Mouse (Mus musculus) embryonic facial prominence, embryonic 11.5 days (tissue): Measurements from ENCODE around the gene Sorl1. TPM values are rescaled to one million over a fixed set of nuclear protein-coding genes. Genes with fewer than 3 reads are reported as not detected.

ENCODE experiments used
- ATAC-seq: fragments of 200-750 bp; cut with Nextera tagmentation; replicated peaks from 2 replicates; pipeline ENCODE4 v1.8.0; 2017; ENCODE audit warnings: low read depth; ENCODE audit not compliant: insufficient number of reproducible peaks, low FRiP score, low TSS enrichment
- DNase-seq: peaks from one replicate; pipeline ENCODE4 v3.0.0-alpha.2; 2015; ENCODE audit warnings: low spot score
- H3K27ac ChIP-seq: fragments of 300-500 bp; sonication (generic); replicated peaks from 2 replicates; pipeline ENCODE4 v1.5.1; 2014; ENCODE audit warnings: mild to moderate bottlenecking, low read depth, low read length, control low read depth
- H3K27me3 ChIP-seq: fragments of 300-500 bp; sonication (generic); 2 replicates; pipeline ENCODE4 v1.6.1; 2014; ENCODE audit warnings: mild to moderate bottlenecking, low read length, moderate library complexity, mixed read lengths; ENCODE audit not compliant: control insufficient read depth, insufficient read depth
- H3K36me3 ChIP-seq: fragments of 300-500 bp; sonication (generic); replicated peaks from 2 replicates; pipeline ENCODE4 v1.6.1; 2014; ENCODE audit warnings: low read depth, mild to moderate bottlenecking, low read length, moderate library complexity, mixed read lengths; ENCODE audit not compliant: control insufficient read depth, insufficient read depth
- H3K4me1 ChIP-seq: fragments of 300-500 bp; sonication (generic); 2 replicates; pipeline ENCODE4 v1.6.1; 2014; ENCODE audit warnings: low read length, mixed read lengths; ENCODE audit not compliant: control insufficient read depth, insufficient read depth
- H3K4me2 ChIP-seq: fragments of 300-500 bp; sonication (generic); 2 replicates; pipeline ENCODE4 v1.6.1; 2014; ENCODE audit warnings: low read depth, mild to moderate bottlenecking, control low read depth, low read length, moderate library complexity
- H3K4me3 ChIP-seq: fragments of 300-500 bp; sonication (generic); 2 replicates; pipeline ENCODE4 v1.5.1; 2014; ENCODE audit warnings: low read depth, low read length, control low read depth
- H3K9ac ChIP-seq: fragments of 300-500 bp; sonication (generic); replicated peaks from 2 replicates; pipeline ENCODE4 v1.6.1; 2014; ENCODE audit warnings: mild to moderate bottlenecking, control low read depth, low read length
- H3K9me3 ChIP-seq: fragments of 300-500 bp; sonication (generic); replicated peaks from 2 replicates; pipeline ENCODE4 v1.6.1; 2016; ENCODE audit warnings: mild to moderate bottlenecking, low read length, inconsistent platforms, mixed read lengths; ENCODE audit not compliant: control insufficient read depth
- WGBS: fragments of 180-500 bp; shearing (Covaris S2); extraction: QIAGEN DNeasy Blood & Tissue Kit; methylation state at CpG from one replicate; pipeline ENCODE4 v1.1.7; 2014; 5-methylcytosine and 5-hydroxymethylcytosine counted together
- polyA plus RNA-seq: library from polyadenylated mRNA; unstranded; fragments of >200 nt; fragmentation: Nextera tagmentation; extraction: Ambion mirVana; gene quantifications from 2 replicates; pipeline ENCODE4 v1.2.1, GENCODE M21; 2014

Gene Sorl1
- polyA plus RNA-seq, 1 experiment from 2014 or later: 5.8 TPM

DNA sequence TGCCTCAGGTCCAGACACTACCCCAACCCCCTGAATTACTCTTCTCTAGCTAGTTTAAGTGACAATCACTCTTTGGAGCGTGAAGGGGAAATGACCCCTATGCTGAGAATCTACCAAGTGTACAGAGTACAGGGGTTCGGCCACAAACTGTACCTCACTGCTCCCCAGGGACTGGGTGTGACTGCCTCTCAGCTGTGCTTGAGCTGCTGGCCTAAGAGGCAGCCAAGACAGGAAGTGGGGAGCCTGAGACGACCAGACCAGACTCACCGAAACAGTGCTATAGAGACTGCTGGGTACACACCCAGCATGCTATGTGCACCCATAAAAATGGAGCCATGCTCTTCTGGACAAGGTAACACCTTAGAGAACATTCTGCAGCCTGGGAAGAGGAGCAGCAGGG, 95.3 kb downstream of the Sorl1 start:
- no peak for ATAC-seq
- no peak overlapping the region for H3K9ac ChIP-seq
- H3K4me2 ChIP-seq: no peak overlapping the region
- 74% methylated on average over 4 of the region's 4 CpGs for WGBS
- no peaks in the 10 kb centered on the region for H3K36me3 ChIP-seq
- H3K4me1 ChIP-seq: no peaks in the 10 kb centered on the region; the same call in 1 of the 2 replicates
- no peak for DNase-seq
- H3K9me3 ChIP-seq: no peaks in the 10 kb centered on the region
- no peak overlapping the region for H3K4me3 ChIP-seq
- no peak overlapping the region for H3K27ac ChIP-seq
- H3K27me3 ChIP-seq: no peaks in the 10 kb centered on the region

DNA sequence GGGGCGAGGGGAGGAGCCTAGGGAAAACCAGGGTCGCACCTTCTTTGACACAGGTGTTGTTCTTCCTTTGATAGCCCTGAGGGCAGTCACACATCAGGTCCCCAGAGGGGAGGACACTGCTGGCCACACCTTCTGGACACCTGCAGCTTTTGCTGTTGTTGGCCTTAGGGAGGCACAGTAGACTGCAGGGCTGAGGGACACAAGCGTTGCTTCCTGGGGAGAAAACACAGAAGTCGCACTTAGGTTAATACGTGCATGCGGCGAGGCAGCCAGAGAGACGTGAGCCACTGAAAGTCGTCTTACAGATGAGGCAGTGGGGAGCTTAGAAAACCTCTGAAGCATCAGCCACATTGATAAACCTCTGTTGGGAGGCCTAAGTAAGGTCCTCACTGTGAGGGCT, 99.8 kb downstream of the Sorl1 start:
- no peaks in the 10 kb centered on the region for H3K36me3 ChIP-seq
- H3K27me3 ChIP-seq: no peaks in the 10 kb centered on the region
- WGBS: 72% methylated on average over 9 of the region's 9 CpGs
- no peaks in the 10 kb centered on the region for H3K9me3 ChIP-seq
- H3K27ac ChIP-seq: no peak overlapping the region
- no peak overlapping the region for H3K4me2 ChIP-seq
- H3K4me1 ChIP-seq: no peaks in the 10 kb centered on the region
- no peak for DNase-seq
- no peak overlapping the region for H3K9ac ChIP-seq
- no peak overlapping the region for H3K4me3 ChIP-seq
- ATAC-seq: no peak

DNA sequence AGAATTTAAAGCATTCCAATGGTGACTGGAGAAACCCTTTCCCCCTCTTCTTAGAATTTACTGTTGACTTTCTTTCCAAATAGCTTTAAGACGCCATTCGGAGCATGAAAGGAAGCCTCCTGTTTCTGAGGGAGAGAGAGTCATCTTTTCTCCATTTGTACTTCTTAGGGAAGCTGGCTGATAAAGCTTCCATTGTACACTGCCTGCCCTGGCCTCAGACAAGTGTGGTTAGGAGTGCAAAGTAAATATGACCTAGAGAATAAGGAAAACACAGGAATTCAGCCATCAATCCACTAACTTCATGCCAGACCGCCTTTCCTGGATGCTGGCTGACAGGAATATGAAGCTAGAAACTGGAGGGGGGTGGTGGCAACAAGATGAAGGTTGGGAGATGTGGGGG, 100.7 kb downstream of the Sorl1 start:
- Histone ChIP-seq H3K4me2 (no peak overlapping the region), H3K36me3 (no peaks in the 10 kb centered on the region), H3K27ac (no peak overlapping the region), H3K9me3 (no peaks in the 10 kb centered on the region), H3K4me3 (no peak overlapping the region), H3K27me3 (no peaks in the 10 kb centered on the region), H3K4me1 (no peaks in the 10 kb centered on the region), H3K9ac (no peak overlapping the region)
- DNase-seq: no peak
- no peak for ATAC-seq
- 23% methylated on average over 3 of the region's 3 CpGs for WGBS

DNA sequence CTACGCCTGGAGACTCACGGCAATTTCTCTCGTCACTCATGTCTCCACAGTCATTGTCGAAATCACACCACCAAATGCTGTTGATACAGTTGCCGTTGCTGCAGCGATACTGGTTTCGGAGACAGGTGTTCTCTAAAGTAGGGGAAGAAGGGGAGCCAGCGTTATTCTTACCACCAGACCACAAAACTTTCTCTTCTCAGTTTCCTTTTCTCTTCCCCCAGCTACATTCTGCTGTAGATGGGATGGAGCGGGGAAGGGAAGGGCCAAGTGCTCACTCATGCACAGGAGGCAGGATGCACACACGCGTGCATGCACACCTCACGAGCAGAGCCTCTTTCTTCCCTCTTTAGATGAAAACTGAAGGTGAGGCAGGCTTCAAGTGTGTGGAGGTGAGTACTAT, 101.8 kb downstream of the Sorl1 start:
- no peaks in the 10 kb centered on the region for H3K27me3 ChIP-seq
- no peaks in the 10 kb centered on the region for H3K4me1 ChIP-seq

DNA sequence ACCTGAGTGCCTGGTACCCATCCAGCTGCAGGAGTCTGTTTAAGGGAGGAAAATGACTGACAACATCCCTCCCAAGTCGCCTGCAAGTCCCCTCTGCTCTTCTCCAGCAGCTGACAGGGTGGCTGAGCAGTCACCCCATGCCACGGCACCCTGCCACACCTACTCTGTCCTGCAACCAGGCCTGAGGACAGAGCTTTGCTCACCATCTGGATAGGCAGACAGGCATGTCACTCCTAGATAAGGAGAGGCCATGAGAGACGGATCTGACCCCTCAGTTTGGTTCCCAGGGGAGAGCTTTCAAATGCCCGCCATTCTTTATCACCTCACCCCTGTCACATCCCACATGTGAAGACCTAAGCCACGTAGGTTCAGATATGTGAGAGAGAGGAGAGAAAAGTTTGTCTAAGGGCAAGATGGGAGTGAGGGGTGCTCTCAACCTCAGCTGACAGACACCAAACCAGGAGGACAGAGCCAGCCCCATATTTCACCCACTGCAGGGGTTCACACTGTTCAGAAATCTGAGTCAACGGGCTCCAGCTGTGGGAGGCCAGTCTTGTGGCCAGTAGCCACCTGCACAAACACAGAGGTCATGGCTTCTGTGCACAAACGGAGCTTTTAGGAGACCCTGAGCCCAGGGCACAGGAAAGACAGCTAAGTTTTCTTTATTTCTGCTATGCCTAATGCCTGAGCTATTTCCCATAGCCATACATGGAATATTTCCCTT, 104.6 kb downstream of the Sorl1 start:
- no peak overlapping the region for H3K4me3 ChIP-seq
- 30% methylated on average over 7 of the region's 7 CpGs for WGBS
- H3K4me2 ChIP-seq: no peak overlapping the region
- no peaks in the 10 kb centered on the region; the same call in 1 of the 2 replicates for H3K36me3 ChIP-seq
- no peaks in the 10 kb centered on the region for H3K9me3 ChIP-seq
- no peaks in the 10 kb centered on the region for H3K27me3 ChIP-seq
- H3K9ac ChIP-seq: no peak overlapping the region
- H3K27ac ChIP-seq: no peak overlapping the region
- H3K4me1 ChIP-seq: no peaks in the 10 kb centered on the region
- DNase-seq (no peak), ATAC-seq (no peak)

More for the DNA sequence above, 101.8 kb downstream of the Sorl1 start:
- Histone ChIP-seq H3K9me3 (no peaks in the 10 kb centered on the region), H3K9ac (no peak overlapping the region), H3K4me2 (no peak overlapping the region), H3K27ac (no peak overlapping the region), H3K36me3 (no peaks in the 10 kb centered on the region), H3K4me3 (no peak overlapping the region)
- DNase-seq (no peak), ATAC-seq (no peak)
- WGBS: 94% methylated on average over 12 of the region's 12 CpGs

DNA sequence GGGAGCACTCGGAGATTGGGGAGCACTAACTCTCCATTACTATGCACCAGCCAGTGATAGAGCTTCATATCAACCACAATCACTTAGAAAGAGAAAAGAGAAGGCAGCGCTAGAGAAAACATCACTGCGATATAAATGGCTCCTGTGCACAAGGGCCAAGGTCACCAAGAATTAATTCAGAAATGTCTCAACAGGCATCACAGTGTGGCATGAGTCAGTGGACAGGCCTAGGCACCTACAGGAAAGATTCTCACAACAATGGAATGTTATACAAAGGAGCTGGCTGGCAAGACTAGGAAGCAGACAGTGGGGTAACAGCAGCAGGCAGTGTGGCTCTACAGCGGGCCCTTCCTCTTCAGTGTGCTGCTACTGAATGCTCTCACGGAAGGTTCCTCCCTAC, 115.6 kb downstream of the Sorl1 start:
- Histone ChIP-seq H3K4me2 (no peak overlapping the region), H3K9ac (no peak overlapping the region), H3K27ac (no peak overlapping the region), H3K4me3 (no peak overlapping the region), H3K27me3 (no peaks in the 10 kb centered on the region), H3K36me3 (no peaks in the 10 kb centered on the region), H3K4me1 (no peaks in the 10 kb centered on the region), H3K9me3 (no peaks in the 10 kb centered on the region)
- DNase-seq (no peak), ATAC-seq (no peak)
- 98% methylated on average over 5 of the region's 5 CpGs for WGBS

DNA sequence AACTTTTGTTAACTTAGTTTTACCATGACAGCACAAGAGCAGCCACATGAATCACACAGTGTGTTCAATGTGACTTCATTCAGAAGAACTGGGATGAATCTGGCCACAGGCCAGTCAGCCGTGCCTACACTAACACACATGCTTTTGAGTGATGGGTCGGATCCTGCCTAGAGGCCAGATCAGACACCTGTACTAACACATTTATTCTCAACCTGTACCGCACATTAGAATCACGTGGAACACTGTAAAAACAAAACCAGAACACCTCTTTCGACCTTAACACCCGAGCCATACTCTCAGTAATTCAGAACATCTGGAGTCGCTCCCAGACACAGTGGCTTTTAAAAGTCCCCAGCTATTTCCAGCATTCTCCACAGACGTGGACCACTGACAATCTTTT, 119.0 kb downstream of the Sorl1 start:
- 26% methylated on average over 8 of the region's 8 CpGs for WGBS
- ATAC-seq: peak; percentile 74; the same call in 1 of the 2 replicates
- DNase-seq: peak; percentile 79
- Histone ChIP-seq H3K4me3 (no peak overlapping the region), H3K27me3 (no peaks in the 10 kb centered on the region), H3K27ac (no peak overlapping the region), H3K9ac (no peak overlapping the region), H3K4me2 (no peak overlapping the region), H3K36me3 (no peaks in the 10 kb centered on the region), H3K4me1 (no peaks in the 10 kb centered on the region), H3K9me3 (no peaks in the 10 kb centered on the region)

DNA sequence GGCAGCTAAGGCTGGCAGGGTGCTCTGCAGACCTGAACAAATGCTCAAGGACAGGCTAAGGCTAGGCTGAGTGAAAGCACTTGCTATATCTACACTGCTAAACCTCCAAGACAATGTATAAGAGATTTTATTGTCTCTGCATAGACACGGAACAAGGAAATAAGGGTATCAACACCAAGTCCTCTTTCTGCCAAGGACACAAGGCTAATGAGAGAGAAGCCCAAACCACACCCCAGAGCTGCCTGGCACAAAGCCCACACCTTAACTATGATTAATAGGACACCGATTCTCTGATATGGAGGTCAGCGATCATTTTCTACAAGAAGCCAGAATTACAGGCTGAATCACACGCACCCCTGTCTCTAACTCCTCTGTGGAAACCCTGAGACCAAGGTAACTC, 120.0 kb downstream of the Sorl1 start:
- DNase-seq: no peak
- Histone ChIP-seq H3K4me2 (no peak overlapping the region), H3K4me1 (no peaks in the 10 kb centered on the region; the same call in 1 of the 2 replicates), H3K27ac (no peak overlapping the region), H3K4me3 (no peak overlapping the region), H3K27me3 (no peaks in the 10 kb centered on the region), H3K9ac (no peak overlapping the region), H3K36me3 (no peaks in the 10 kb centered on the region), H3K9me3 (no peaks in the 10 kb centered on the region)
- ATAC-seq: no peak
- whole genome bisulfite sequencing: 93% methylated on average over 4 of the region's 4 CpGs
